Mouse (Mus musculus): ENCODE measurements around the gene Gdf7.

Gene Gdf7

GRCm38 (mm10) chr12:8327675-8328053, 25.9 kb upstream of the Gdf7 start:
- DNase-seq (ENCODE audit: low read depth), result no peak

GRCm38 (mm10) chr12:8326825-8327674, 25.3 kb upstream of the Gdf7 start:
- DNase-seq (ENCODE audit: low read depth), result peak; percentile 95

- DNase-seq (ENCODE audit: low read depth), result no peak
Observed at GRCm38 (mm10) chr12:8325943-8326522, 24.3 kb upstream of the Gdf7 start.

- DNase-seq (ENCODE audit: low read depth), result no peak
Observed at GRCm38 (mm10) chr12:8325245-8325942, 23.6 kb upstream of the Gdf7 start.

- no peak for DNase-seq (ENCODE audit: low read depth)
Observed at GRCm38 (mm10) chr12:8324086-8324485, 22.3 kb upstream of the Gdf7 start.

- DNase-seq (ENCODE audit: low read depth), result no peak
Observed at GRCm38 (mm10) chr12:8321506-8321905, 19.8 kb upstream of the Gdf7 start.

GRCm38 (mm10) chr12:8320084-8320713, 18.4 kb upstream of the Gdf7 start:
- peak; percentile 85 for DNase-seq (ENCODE audit: low read depth)

GRCm38 (mm10) chr12:8316541-8316940, 14.8 kb upstream of the Gdf7 start:
- DNase-seq (ENCODE audit: low read depth), result peak; percentile 42

- DNase-seq (ENCODE audit: low read depth), result peak; percentile 27
Observed at GRCm38 (mm10) chr12:8313773-8314172, 12.0 kb upstream of the Gdf7 start.

- peak; percentile 95 for DNase-seq (ENCODE audit: low read depth)
Observed at GRCm38 (mm10) chr12:8313270-8313771, 11.6 kb upstream of the Gdf7 start, which contains the start of gene Hs1bp3. Gene Hs1bp3 (plus strand): TSS chr12:8313432.

GRCm38 (mm10) chr12:8312266-8312665, 10.5 kb upstream of the Gdf7 start:
- peak; percentile 61 for DNase-seq (ENCODE audit: low read depth)

GRCm38 (mm10) chr12:8310992-8311391, 9.2 kb upstream of the Gdf7 start:
- DNase-seq (ENCODE audit: low read depth), result no peak

GRCm38 (mm10) chr12:8306910-8307309, 5.2 kb upstream of the Gdf7 start:
- DNase-seq (ENCODE audit: low read depth), result peak; percentile 20

- DNase-seq (ENCODE audit: low read depth), result peak; percentile 86
Observed at GRCm38 (mm10) chr12:8306432-8306831, 4.7 kb upstream of the Gdf7 start.

GRCm38 (mm10) chr12:8305258-8305657, 3.5 kb upstream of the Gdf7 start:
- DNase-seq (ENCODE audit: low read depth), result no peak

GRCm38 (mm10) chr12:8301011-8301814, 541 bp downstream of the Gdf7 start:
- no peak for DNase-seq (ENCODE audit: low read depth)

GRCm38 (mm10) chr12:8300521-8300920, 1.2 kb downstream of the Gdf7 start:
- DNase-seq (ENCODE audit: low read depth), result no peak

- DNase-seq (ENCODE audit: low read depth), result no peak
Observed at GRCm38 (mm10) chr12:8300111-8300480, 1.7 kb downstream of the Gdf7 start.

GRCm38 (mm10) chr12:8299143-8300110, 2.3 kb downstream of the Gdf7 start:
- DNase-seq (ENCODE audit: low read depth), result no peak

Measured in NIH3T3 (cell line).